Mouse (Mus musculus) lung, embryonic 16.5 days (tissue): ENCODE results near the gene Aox3. TPM values are rescaled to one million over a fixed set of nuclear protein-coding genes. Genes with fewer than 3 reads are reported as not detected.

Source experiments
- ATAC-seq: fragments of 200-750 bp; cut with Nextera tagmentation; 2 replicates; pipeline ENCODE4 v1.8.0; 2017; ENCODE audit warnings: low read depth, mild to moderate bottlenecking, moderate library complexity
- H3K27ac ChIP-seq: fragments of 300-500 bp; sonication (generic); 2 replicates; pipeline ENCODE4 v1.5.1; 2014; ENCODE audit warnings: mild to moderate bottlenecking, control low read depth, low read length
- H3K27me3 ChIP-seq: fragments of 300-500 bp; sonication (generic); 2 replicates; pipeline ENCODE4 v1.6.1; 2014; ENCODE audit warnings: low read depth, low read length, mixed read lengths; ENCODE audit not compliant: control insufficient read depth, insufficient read depth
- H3K36me3 ChIP-seq: fragments of 300-500 bp; sonication (generic); 2 replicates; pipeline ENCODE4 v1.6.1; 2014; ENCODE audit warnings: low read length; ENCODE audit not compliant: control insufficient read depth, insufficient read depth
- H3K4me1 ChIP-seq: fragments of 300-500 bp; sonication (generic); replicated peaks from 2 replicates; pipeline ENCODE4 v1.6.1; 2014; ENCODE audit warnings: low read length, mixed read lengths; ENCODE audit not compliant: control insufficient read depth, insufficient read depth
- H3K4me2 ChIP-seq: fragments of 300-500 bp; sonication (generic); 2 replicates; pipeline ENCODE4 v1.6.1; 2014; ENCODE audit warnings: low read depth, low read length, control low read depth
- H3K4me3 ChIP-seq: fragments of 300-500 bp; sonication (generic); 2 replicates; pipeline ENCODE4 v1.5.1; 2014; ENCODE audit warnings: mild to moderate bottlenecking, low read length, control low read depth
- H3K9ac ChIP-seq: fragments of 300-500 bp; sonication (generic); 2 replicates; pipeline ENCODE4 v1.6.1; 2014; ENCODE audit warnings: low read length, control low read depth
- H3K9me3 ChIP-seq: fragments of 300-500 bp; sonication (generic); 2 replicates; pipeline ENCODE4 v1.6.1; 2016; ENCODE audit warnings: low read length; ENCODE audit not compliant: control insufficient read depth
- WGBS: fragments of 180-500 bp; shearing (Covaris S2); extraction: QIAGEN DNeasy Blood & Tissue Kit; methylation state at CpG from one replicate; pipeline ENCODE4 v1.1.7; 2014; 5-methylcytosine and 5-hydroxymethylcytosine counted together
- polyA plus RNA-seq: library from polyadenylated mRNA; unstranded; fragments of >200 nt; fragmentation: Nextera tagmentation; extraction: Ambion mirVana; gene quantifications from 2 replicates; pipeline ENCODE4 v1.2.1, GENCODE M21; 2015

Aox3 gene
- polyA plus RNA-seq, 1 experiment from 2014 or later, result 2.7 TPM

GRCm38 (mm10) chr1:58198386-58198785 is 85.5 kb downstream of the Aox3 start:
- Histone ChIP-seq H3K36me3 (no peaks in the 10 kb centered on the region), H3K9ac (no peak overlapping the region), H3K9me3 (no peaks in the 10 kb centered on the region), H3K4me1 (no peaks in the 10 kb centered on the region), H3K4me2 (no peak overlapping the region), H3K27me3 (0 out of 2 replicates have a peak, but pooled peaks cover 2% of the 10 kb centered on the region), H3K4me3 (no peak overlapping the region), H3K27ac (no peak overlapping the region)
- ATAC-seq, result no peak
- WGBS, result 41% methylated on average over 4 of the region's 4 CpGs

- Histone ChIP-seq H3K4me2 (no peak within 1 kb of the TSS), H3K27ac (no peak within 1 kb of the TSS), H3K9ac (no peak within 1 kb of the TSS), H3K4me1 (no peaks in the 10 kb centered on the region), H3K4me3 (no peak within 1 kb of the TSS), H3K36me3 (no peaks in the 10 kb centered on the region), H3K9me3 (no peaks in the 10 kb centered on the region), H3K27me3 (no peaks in the 10 kb centered on the region)
- WGBS, result 75% methylated on average over 17 of the region's 17 CpGs
- ATAC-seq, result no peak
These were observed 97.3 kb downstream of the Aox3 start, which contains the start of gene Aox4 for GRCm38 (mm10) chr1:58210203-58210602. Aox4 (plus strand) TSS chr1:58210397.

GRCm38 (mm10) chr1:58212805-58213204 is 99.9 kb downstream of the Aox3 start:
- Histone ChIP-seq H3K4me3 (no peak overlapping the region), H3K9ac (no peak overlapping the region), H3K27ac (no peak overlapping the region), H3K4me2 (no peak overlapping the region), H3K36me3 (no peaks in the 10 kb centered on the region), H3K9me3 (no peaks in the 10 kb centered on the region), H3K27me3 (no peaks in the 10 kb centered on the region), H3K4me1 (no peaks in the 10 kb centered on the region)
- ATAC-seq, result no peak
- 70% methylated on average over 7 of the region's 7 CpGs for WGBS

- H3K36me3 ChIP-seq, result no peaks in the 10 kb centered on the region
- H3K9ac ChIP-seq, result no peak overlapping the region
- no peaks in the 10 kb centered on the region for H3K27me3 ChIP-seq
- 77% methylated on average over 5 of the region's 5 CpGs for WGBS
- no peaks in the 10 kb centered on the region for H3K4me1 ChIP-seq
- no peak overlapping the region for H3K4me3 ChIP-seq
- H3K4me2 ChIP-seq, result no peak overlapping the region
- no peak for ATAC-seq
- H3K9me3 ChIP-seq, result no peaks in the 10 kb centered on the region
- no peak overlapping the region for H3K27ac ChIP-seq
These were observed 100.9 kb downstream of the Aox3 start for GRCm38 (mm10) chr1:58213838-58214237.

GRCm38 (mm10) chr1:58215353-58215752 is 102.4 kb downstream of the Aox3 start:
- 79% methylated on average over 4 of the region's 4 CpGs for WGBS
- no peaks in the 10 kb centered on the region for H3K27me3 ChIP-seq
- no peaks in the 10 kb centered on the region for H3K9me3 ChIP-seq
- H3K36me3 ChIP-seq, result no peaks in the 10 kb centered on the region
- H3K4me1 ChIP-seq, result 0 out of 2 replicates have a peak, but pooled peaks cover under 1% of the 10 kb centered on the region
- no peak overlapping the region for H3K4me2 ChIP-seq
- H3K27ac ChIP-seq, result no peak overlapping the region
- no peak overlapping the region for H3K9ac ChIP-seq
- H3K4me3 ChIP-seq, result no peak overlapping the region
- ATAC-seq, result no peak

GRCm38 (mm10) chr1:58215956-58216532 is 103.1 kb downstream of the Aox3 start:
- 63% methylated on average over 7 of the region's 7 CpGs for WGBS
- Histone ChIP-seq H3K9ac (no peak overlapping the region), H3K4me2 (no peak overlapping the region), H3K27me3 (no peaks in the 10 kb centered on the region), H3K27ac (no peak overlapping the region), H3K4me3 (no peak overlapping the region), H3K9me3 (no peaks in the 10 kb centered on the region), H3K4me1 (0 out of 2 replicates have a peak, but pooled peaks cover 3% of the 10 kb centered on the region), H3K36me3 (no peaks in the 10 kb centered on the region)
- peak; percentile 23; the same call in 1 of the 2 replicates for ATAC-seq

GRCm38 (mm10) chr1:58221070-58221469 is 108.1 kb downstream of the Aox3 start:
- no peaks in the 10 kb centered on the region for H3K36me3 ChIP-seq
- no peak overlapping the region for H3K4me3 ChIP-seq
- H3K27ac ChIP-seq, result no peak overlapping the region
- H3K9me3 ChIP-seq, result no peaks in the 10 kb centered on the region
- H3K4me2 ChIP-seq, result no peak overlapping the region
- H3K27me3 ChIP-seq, result no peaks in the 10 kb centered on the region
- WGBS, result 36% methylated on average over 6 of the region's 6 CpGs
- no peak overlapping the region for H3K9ac ChIP-seq
- peaks cover 3% of the 10 kb centered on the region; the same call in 1 of the 2 replicates for H3K4me1 ChIP-seq
- ATAC-seq, result peak; percentile 66; the same call in 1 of the 2 replicates

- peaks cover 3% of the 10 kb centered on the region; the same call in 1 of the 2 replicates for H3K4me1 ChIP-seq
- no peak overlapping the region for H3K4me3 ChIP-seq
- no peak overlapping the region for H3K27ac ChIP-seq
- H3K27me3 ChIP-seq, result no peaks in the 10 kb centered on the region
- no peak overlapping the region for H3K9ac ChIP-seq
- no peaks in the 10 kb centered on the region for H3K36me3 ChIP-seq
- H3K9me3 ChIP-seq, result no peaks in the 10 kb centered on the region
- 65% methylated on average over 5 of the region's 5 CpGs for WGBS
- ATAC-seq, result no peak
- H3K4me2 ChIP-seq, result no peak overlapping the region
These were observed 108.9 kb downstream of the Aox3 start for GRCm38 (mm10) chr1:58221879-58222278.

GRCm38 (mm10) chr1:58228086-58228485 is 115.2 kb downstream of the Aox3 start:
- H3K9me3 ChIP-seq, result no peaks in the 10 kb centered on the region
- no peak for ATAC-seq
- no peak overlapping the region for H3K27ac ChIP-seq
- no peaks in the 10 kb centered on the region for H3K4me1 ChIP-seq
- H3K4me3 ChIP-seq, result no peak overlapping the region
- H3K4me2 ChIP-seq, result no peak overlapping the region
- H3K27me3 ChIP-seq, result no peaks in the 10 kb centered on the region
- no peaks in the 10 kb centered on the region for H3K36me3 ChIP-seq
- no peak overlapping the region for H3K9ac ChIP-seq
- 50% methylated on average over 6 of the region's 6 CpGs for WGBS
